Mouse (Mus musculus): ENCODE data around the gene Smad6.

DNA sequence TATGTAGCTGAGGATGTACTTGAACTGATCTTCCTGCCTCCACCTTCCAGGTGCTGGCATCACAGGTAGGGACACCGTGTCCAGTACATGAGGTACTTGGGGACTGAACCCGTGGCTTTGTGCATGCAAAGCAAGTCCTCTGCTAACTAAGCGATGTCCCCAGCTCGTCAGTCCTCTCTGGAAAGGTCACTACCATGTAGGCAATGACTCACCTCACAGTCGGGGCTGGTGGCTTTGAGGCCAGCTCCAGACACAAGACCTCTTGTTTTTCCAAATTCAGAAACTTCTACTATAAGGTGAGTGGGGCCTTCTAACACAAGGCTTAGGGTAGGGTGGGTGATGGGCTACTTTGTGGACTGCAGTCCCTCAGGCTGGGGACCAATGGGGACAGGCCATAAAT is 21.8 kb downstream of the Smad6 start:
- no peak for TF ChIP-seq CTCF (IDR thresholded peaks at IDR 0.05; ENCODE audit: borderline replicate concordance, control insufficient read depth, extremely low read depth, insufficient read depth, low read length, poor library complexity)
- no peak for TF ChIP-seq POLR2A (IDR thresholded peaks at IDR 0.05; ENCODE audit: control insufficient read depth, extremely low read depth, insufficient read depth, low read length, poor library complexity)
